Mouse (Mus musculus) cerebellum, adult 2 months (tissue): Measurements from ENCODE around the gene Emc10.
A peak's percentile ranks its signal among the peaks of the same experiment; 100 is the strongest.

Source experiments
- CTCF ChIP-seq: fragments of 200-500 bp; IDR thresholded peaks from 2 replicates; pipeline ENCODE4 v1.5.1; 2011; ENCODE audit warnings: low read depth, mild to moderate bottlenecking, control low read depth, low read length, moderate library complexity, borderline replicate concordance; ENCODE audit not compliant: insufficient read depth
- POLR2A ChIP-seq: fragments of 200-500 bp; IDR thresholded peaks from 2 replicates; pipeline ENCODE4 v1.6.1; 2011; ENCODE audit warnings: low read length, control low read depth, borderline replicate concordance; ENCODE audit not compliant: insufficient read depth

DNA sequence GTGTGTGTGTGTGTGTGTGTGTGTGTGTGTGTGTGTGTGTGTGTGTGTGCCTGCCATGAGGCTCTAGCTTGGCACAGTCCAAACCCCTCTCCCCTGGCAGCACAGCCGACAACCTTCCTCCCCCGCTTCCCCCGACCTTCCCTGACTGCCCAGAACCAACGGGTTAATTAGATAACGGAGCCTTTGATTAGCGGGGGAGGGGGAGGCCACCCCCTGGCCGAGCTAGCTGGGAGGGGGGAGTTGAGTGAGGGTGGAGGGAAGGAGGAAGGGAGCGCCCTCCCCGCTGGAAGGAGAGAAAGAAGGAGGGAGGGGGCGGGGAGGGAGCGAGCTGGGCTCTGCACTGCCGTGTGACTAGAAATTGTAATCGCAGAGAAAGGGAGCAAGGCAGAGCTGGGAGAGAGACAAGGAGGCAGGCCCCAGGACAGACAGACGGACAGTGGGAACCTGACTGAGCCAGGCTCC, 54.6 kb downstream of the Emc10 start:
- TF ChIP-seq POLR2A (peak; percentile 81; the same call in 1 of the 2 replicates), CTCF (no peak)
